Mouse (Mus musculus) ES-Bruce4 (cell line): ENCODE data around the gene Cryzl1.

ENCODE experiments used
- CTCF ChIP-seq: IDR thresholded peaks from one replicate; pipeline ENCODE4 v1.8.1; 2011; ENCODE audit warnings: low read depth, low read length
- EP300 ChIP-seq: IDR thresholded peaks from 2 replicates; pipeline ENCODE4 v1.6.1; 2011; ENCODE audit warnings: low read depth, low read length; ENCODE audit not compliant: insufficient read depth

GRCm38 (mm10) chr16:91740184-91740917 lies 11.6 kb upstream of the Cryzl1 start:
- TF ChIP-seq EP300 (no peak), CTCF (no peak)
